Mouse (Mus musculus) kidney, embryonic 15.5 days (tissue): ENCODE data around the gene Sec24d. TPM values are rescaled to one million over a fixed set of nuclear protein-coding genes. Genes with fewer than 3 reads are reported as not detected.

ENCODE experiments used
- ATAC-seq: fragments of 200-750 bp; cut with Nextera tagmentation; replicated peaks from 2 replicates; pipeline ENCODE4 v1.8.0; 2017; ENCODE audit warnings: moderate TSS enrichment; ENCODE audit not compliant: low FRiP score
- H3K27ac ChIP-seq: fragments of 300-500 bp; sonication (generic); 2 replicates; pipeline ENCODE4 v1.5.1; 2015; ENCODE audit warnings: mild to moderate bottlenecking, inconsistent platforms
- H3K27me3 ChIP-seq: fragments of 300-500 bp; sonication (generic); 2 replicates; pipeline ENCODE4 v1.6.1; 2015; ENCODE audit warnings: inconsistent platforms
- H3K36me3 ChIP-seq: fragments of 300-500 bp; sonication (generic); 2 replicates; pipeline ENCODE4 v1.6.1; 2015; ENCODE audit warnings: inconsistent platforms
- H3K4me1 ChIP-seq: fragments of 300-500 bp; sonication (generic); 2 replicates; pipeline ENCODE4 v1.6.1; 2015; ENCODE audit warnings: inconsistent platforms
- H3K4me2 ChIP-seq: fragments of 300-500 bp; sonication (generic); 2 replicates; pipeline ENCODE4 v1.6.1; 2015; ENCODE audit warnings: moderate library complexity, mild to moderate bottlenecking, inconsistent platforms
- H3K4me3 ChIP-seq: fragments of 300-500 bp; sonication (generic); replicated peaks from 2 replicates; pipeline ENCODE4 v1.5.1; 2015; ENCODE audit warnings: mild to moderate bottlenecking, inconsistent platforms
- H3K9ac ChIP-seq: fragments of 300-500 bp; sonication (generic); 2 replicates; pipeline ENCODE4 v1.6.1; 2015; ENCODE audit warnings: mild to moderate bottlenecking, inconsistent platforms
- H3K9me3 ChIP-seq: fragments of 300-500 bp; sonication (generic); replicated peaks from 2 replicates; pipeline ENCODE4 v1.6.1; 2016; ENCODE audit warnings: inconsistent platforms
- WGBS: fragments of 180-500 bp; shearing (Covaris S2); methylation state at CpG from one replicate; pipeline ENCODE4 v1.1.7; 2015; ENCODE audit warnings: mixed read lengths; 5-methylcytosine and 5-hydroxymethylcytosine counted together
- polyA plus RNA-seq: library from polyadenylated mRNA; unstranded; fragments of >200 nt; fragmentation: Nextera tagmentation; extraction: Ambion mirVana; gene quantifications from 2 replicates; pipeline ENCODE4 v1.2.1, GENCODE M21; 2015

Sec24d gene
- polyA plus RNA-seq, 1 experiment from 2014 or later = 72.6 TPM

GRCm38 (mm10) chr3:123324326-123324725 lies 57.1 kb downstream of the Sec24d start:
- Histone ChIP-seq H3K36me3 (peaks cover 7% of the 10 kb centered on the region; the same call in 1 of the 2 replicates), H3K9ac (no peak overlapping the region), H3K27ac (peak overlapping the region; percentile 76), H3K4me1 (peaks cover 5% of the 10 kb centered on the region), H3K27me3 (no peaks in the 10 kb centered on the region), H3K4me3 (no peak overlapping the region), H3K9me3 (no peaks in the 10 kb centered on the region), H3K4me2 (no peak overlapping the region)
- no peak for ATAC-seq
- 67% methylated on average over 4 of the region's 4 CpGs for WGBS

- Histone ChIP-seq H3K4me3 (no peak overlapping the region), H3K4me1 (peaks cover 20% of the 10 kb centered on the region), H3K27ac (peak overlapping the region; percentile 73), H3K9ac (no peak overlapping the region), H3K9me3 (no peaks in the 10 kb centered on the region), H3K27me3 (no peaks in the 10 kb centered on the region), H3K4me2 (no peak overlapping the region), H3K36me3 (peaks cover 7% of the 10 kb centered on the region; the same call in 1 of the 2 replicates)
- 63% methylated on average over 6 of the region's 6 CpGs for WGBS
- ATAC-seq = peak; percentile 48; the same call in 1 of the 2 replicates
Measured at GRCm38 (mm10) chr3:123329251-123329650, 62.0 kb downstream of the Sec24d start.

DNA sequence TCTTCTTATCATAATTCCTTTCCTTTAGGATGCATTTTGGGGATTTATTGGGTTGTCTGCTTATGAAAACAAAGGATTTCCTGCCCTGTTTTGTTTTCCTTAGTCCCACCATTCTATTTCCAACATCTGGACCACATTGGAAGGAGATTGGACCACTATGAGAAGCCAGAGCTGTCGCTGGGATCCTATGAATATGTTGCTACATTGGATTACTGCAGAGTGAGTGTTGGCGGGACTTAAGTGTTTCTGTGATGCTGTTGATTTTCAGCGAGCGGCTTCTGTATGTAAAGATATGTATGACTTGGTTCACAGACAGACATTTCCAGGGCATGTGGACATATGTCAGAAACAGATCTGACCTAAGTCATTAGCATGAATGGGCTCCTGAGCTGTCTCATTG lies 63.0 kb downstream of the Sec24d start:
- WGBS = 64% methylated on average over 4 of the region's 4 CpGs
- no peak; the same call in 1 of the 2 replicates for ATAC-seq
- peaks cover 7% of the 10 kb centered on the region; the same call in 1 of the 2 replicates for H3K36me3 ChIP-seq
- peak overlapping the region; percentile 71 for H3K27ac ChIP-seq
- no peaks in the 10 kb centered on the region for H3K27me3 ChIP-seq
- no peak overlapping the region for H3K4me3 ChIP-seq
- H3K9me3 ChIP-seq = no peaks in the 10 kb centered on the region
- no peak overlapping the region for H3K4me2 ChIP-seq
- H3K9ac ChIP-seq = no peak overlapping the region
- peaks cover 29% of the 10 kb centered on the region for H3K4me1 ChIP-seq

GRCm38 (mm10) chr3:123332330-123333054 lies 65.2 kb downstream of the Sec24d start:
- Histone ChIP-seq H3K4me1 (peaks cover 33% of the 10 kb centered on the region), H3K27ac (peak overlapping the region; percentile 56), H3K9me3 (no peaks in the 10 kb centered on the region), H3K27me3 (no peaks in the 10 kb centered on the region), H3K4me2 (no peak overlapping the region), H3K36me3 (peaks cover 6% of the 10 kb centered on the region; the same call in 1 of the 2 replicates), H3K4me3 (no peak overlapping the region), H3K9ac (no peak overlapping the region)
- WGBS = 75% methylated on average over 2 of the region's 2 CpGs
- ATAC-seq = no peak

DNA sequence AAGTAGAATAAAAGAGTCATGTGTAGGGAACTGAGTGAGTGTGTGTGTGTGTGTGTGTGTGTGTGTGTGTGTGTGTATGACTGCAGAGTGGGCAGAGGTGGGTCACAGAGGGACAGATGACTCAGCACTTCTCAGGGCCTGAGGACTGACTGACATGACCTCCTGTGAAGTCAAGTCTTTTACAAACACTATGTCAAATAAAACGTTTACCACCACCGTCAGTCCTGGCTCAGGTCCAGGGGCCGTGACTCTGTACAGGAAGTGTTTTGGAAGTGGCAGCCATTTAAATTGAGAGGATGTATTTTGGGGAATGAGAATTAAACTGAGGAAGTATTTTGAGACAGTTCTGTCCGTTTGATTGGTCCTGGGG lies 65.8 kb downstream of the Sec24d start:
- 19% methylated on average over 4 of the region's 4 CpGs for WGBS
- peak; percentile 30; the same call in 1 of the 2 replicates for ATAC-seq
- Histone ChIP-seq H3K4me3 (no peak overlapping the region), H3K9me3 (no peaks in the 10 kb centered on the region), H3K27me3 (no peaks in the 10 kb centered on the region), H3K4me2 (no peak overlapping the region), H3K36me3 (peaks cover 7% of the 10 kb centered on the region; the same call in 1 of the 2 replicates), H3K27ac (peak overlapping the region; percentile 56), H3K4me1 (peaks cover 33% of the 10 kb centered on the region), H3K9ac (no peak overlapping the region)

GRCm38 (mm10) chr3:123334947-123335346 lies 67.7 kb downstream of the Sec24d start:
- H3K36me3 ChIP-seq = peaks cover 13% of the 10 kb centered on the region; the same call in 1 of the 2 replicates
- H3K9me3 ChIP-seq = no peaks in the 10 kb centered on the region
- no peak overlapping the region for H3K4me2 ChIP-seq
- no peaks in the 10 kb centered on the region for H3K27me3 ChIP-seq
- no peak overlapping the region for H3K9ac ChIP-seq
- H3K4me1 ChIP-seq = peaks cover 33% of the 10 kb centered on the region
- no peak overlapping the region for H3K4me3 ChIP-seq
- 45% methylated on average over 7 of the region's 7 CpGs for WGBS
- H3K27ac ChIP-seq = peak overlapping the region; percentile 72
- ATAC-seq = no peak

DNA sequence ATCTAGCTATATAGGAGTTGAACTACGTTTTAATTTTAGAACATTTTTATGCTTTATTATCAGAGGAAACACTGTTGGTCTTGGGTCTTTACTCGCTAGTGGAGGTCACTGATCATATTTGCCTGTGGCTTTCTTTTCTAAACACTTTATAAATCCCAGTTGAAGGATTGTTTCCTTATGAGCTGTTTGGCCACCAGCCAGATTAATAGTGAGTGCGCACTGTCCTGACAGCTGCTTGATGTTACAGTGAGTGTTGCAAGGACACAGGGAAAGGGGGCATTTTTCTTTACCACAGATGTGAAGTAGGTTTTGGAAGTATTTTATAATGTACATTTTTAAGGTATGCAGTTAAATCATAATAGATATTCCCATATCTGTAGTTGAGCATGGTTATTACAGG lies 68.2 kb downstream of the Sec24d start:
- Histone ChIP-seq H3K27ac (peak overlapping the region; percentile 75), H3K4me2 (no peak overlapping the region), H3K4me3 (no peak overlapping the region), H3K9ac (no peak overlapping the region), H3K4me1 (peaks cover 30% of the 10 kb centered on the region), H3K27me3 (no peaks in the 10 kb centered on the region), H3K36me3 (peaks cover 18% of the 10 kb centered on the region), H3K9me3 (no peaks in the 10 kb centered on the region)
- 47% methylated on average over 3 of the region's 3 CpGs for WGBS
- ATAC-seq = peak; percentile 75

DNA sequence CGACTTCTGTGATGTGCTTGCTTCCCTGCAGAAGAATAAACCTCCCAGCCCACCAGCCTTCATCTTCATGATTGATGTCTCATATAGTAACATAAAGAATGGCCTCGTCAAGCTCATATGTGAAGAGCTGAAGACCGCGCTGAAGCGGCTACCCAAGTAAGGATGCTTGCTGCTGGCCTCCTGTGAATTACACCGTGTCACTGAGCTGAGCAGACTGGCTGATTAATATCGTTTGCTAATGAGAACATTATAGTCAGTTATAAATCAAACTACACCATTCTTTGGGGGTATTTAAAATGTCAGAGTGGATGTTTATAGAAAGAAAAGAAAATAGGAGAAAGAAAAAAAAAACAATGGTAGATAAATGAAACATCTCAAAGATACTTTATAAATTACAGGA lies 69.2 kb downstream of the Sec24d start:
- ATAC-seq = 0 out of 2 replicates have a peak, but pooled peaks have one; percentile 37
- Histone ChIP-seq H3K4me3 (no peak overlapping the region), H3K9ac (no peak overlapping the region), H3K27ac (peak overlapping the region; percentile 79; the same call in 1 of the 2 replicates), H3K4me1 (peaks cover 26% of the 10 kb centered on the region), H3K36me3 (peaks cover 24% of the 10 kb centered on the region), H3K27me3 (no peaks in the 10 kb centered on the region), H3K4me2 (no peak overlapping the region), H3K9me3 (no peaks in the 10 kb centered on the region)
- 35% methylated on average over 7 of the region's 7 CpGs for WGBS

GRCm38 (mm10) chr3:123336951-123337350 lies 69.7 kb downstream of the Sec24d start:
- peaks cover 26% of the 10 kb centered on the region for H3K4me1 ChIP-seq
- no peak for ATAC-seq
- no peak overlapping the region for H3K4me2 ChIP-seq
- no peaks in the 10 kb centered on the region for H3K9me3 ChIP-seq
- 62% methylated on average over 5 of the region's 5 CpGs for WGBS
- no peak overlapping the region for H3K4me3 ChIP-seq
- H3K27ac ChIP-seq = peak overlapping the region; percentile 79
- H3K27me3 ChIP-seq = no peaks in the 10 kb centered on the region
- H3K9ac ChIP-seq = no peak overlapping the region
- H3K36me3 ChIP-seq = peaks cover 24% of the 10 kb centered on the region

GRCm38 (mm10) chr3:123337853-123338252 lies 70.6 kb downstream of the Sec24d start:
- H3K4me1 ChIP-seq = peaks cover 23% of the 10 kb centered on the region
- no peak for ATAC-seq
- no peak overlapping the region for H3K9ac ChIP-seq
- peak overlapping the region; percentile 4; the same call in 1 of the 2 replicates for H3K27ac ChIP-seq
- no peak overlapping the region for H3K4me3 ChIP-seq
- WGBS = 54% methylated on average over 6 of the region's 6 CpGs
- peaks cover 32% of the 10 kb centered on the region for H3K36me3 ChIP-seq
- H3K27me3 ChIP-seq = no peaks in the 10 kb centered on the region
- H3K9me3 ChIP-seq = no peaks in the 10 kb centered on the region
- H3K4me2 ChIP-seq = no peak overlapping the region

GRCm38 (mm10) chr3:123338666-123339195 lies 71.5 kb downstream of the Sec24d start:
- Histone ChIP-seq H3K27me3 (no peaks in the 10 kb centered on the region), H3K27ac (no peak overlapping the region; the same call in 1 of the 2 replicates), H3K4me2 (no peak overlapping the region)

GRCm38 (mm10) chr3:123341049-123341448 lies 73.8 kb downstream of the Sec24d start:
- no peak overlapping the region for H3K27ac ChIP-seq
- H3K9me3 ChIP-seq = no peaks in the 10 kb centered on the region
- H3K4me3 ChIP-seq = no peak overlapping the region
- no peak overlapping the region for H3K4me2 ChIP-seq
- peaks cover 61% of the 10 kb centered on the region for H3K36me3 ChIP-seq
- WGBS = 88% methylated on average over 2 of the region's 2 CpGs
- no peak overlapping the region for H3K9ac ChIP-seq
- peaks cover 5% of the 10 kb centered on the region; the same call in 1 of the 2 replicates for H3K4me1 ChIP-seq
- ATAC-seq = no peak
- H3K27me3 ChIP-seq = no peaks in the 10 kb centered on the region

More at GRCm38 (mm10) chr3:123338666-123339195, 71.5 kb downstream of the Sec24d start:
- H3K36me3 ChIP-seq = peaks cover 41% of the 10 kb centered on the region
- ATAC-seq = no peak
- WGBS = 54% methylated on average over 12 of the region's 12 CpGs
- no peak overlapping the region for H3K4me3 ChIP-seq
- H3K9me3 ChIP-seq = no peaks in the 10 kb centered on the region
- peaks cover 20% of the 10 kb centered on the region for H3K4me1 ChIP-seq
- no peak overlapping the region for H3K9ac ChIP-seq
